Mouse (Mus musculus): ENCODE measurements at regions not wholly inside any gene's neighbourhood (a gene's known extent, or its start where the extent isn't known, plus 50 kb on each side); places are given as distances from the start of the nearest gene placed in this dataset.
A peak's percentile ranks its signal among the peaks of the same experiment; 100 is the strongest.

GRCm38 (mm10) chr3:60138319-60138718 is 56.6 kb downstream of the Sucnr1 start:
- DNase-seq (ENCODE audit: low read depth in 3 of 3, low spot score in 3 of 3): no peak
- H3K9ac ChIP-seq (replicated peaks): no peak overlapping the region
- H3K27me3 ChIP-seq (ENCODE audit: control insufficient read depth, insufficient read depth, low read length): no peaks in the 10 kb centered on the region
- no peaks in the 10 kb centered on the region for H3K36me3 ChIP-seq (replicated peaks; ENCODE audit: control insufficient read depth, insufficient read depth, low read depth)
- WGBS (ENCODE audit: insufficient replicate concordance): 47% methylated on average over 3 of the region's 3 CpGs
- TF ChIP-seq EP300 (IDR thresholded peaks at IDR 0.05; ENCODE audit: low read depth) (no peak), CTCF (IDR thresholded peaks at IDR 0.05; ENCODE audit: low read depth) (no peak)
- no peak overlapping the region for H3K4me2 ChIP-seq (ENCODE audit: low read depth)
- H3K4me3 ChIP-seq (ENCODE audit: insufficient read depth in 1 of 2, low read depth in 2 of 2, low read length in 2 of 2): no peak overlapping the region
- H3K9me3 ChIP-seq (ENCODE audit: control insufficient read depth, low read length): no peaks in the 10 kb centered on the region
- no peak for ATAC-seq (ENCODE audit: insufficient read depth)
- no peaks in the 10 kb centered on the region for H3K4me1 ChIP-seq (replicated peaks; ENCODE audit: control insufficient read depth in 2 of 2, insufficient read depth in 2 of 2, low read length in 1 of 2)
- H3K27ac ChIP-seq: no peak overlapping the region

DNA sequence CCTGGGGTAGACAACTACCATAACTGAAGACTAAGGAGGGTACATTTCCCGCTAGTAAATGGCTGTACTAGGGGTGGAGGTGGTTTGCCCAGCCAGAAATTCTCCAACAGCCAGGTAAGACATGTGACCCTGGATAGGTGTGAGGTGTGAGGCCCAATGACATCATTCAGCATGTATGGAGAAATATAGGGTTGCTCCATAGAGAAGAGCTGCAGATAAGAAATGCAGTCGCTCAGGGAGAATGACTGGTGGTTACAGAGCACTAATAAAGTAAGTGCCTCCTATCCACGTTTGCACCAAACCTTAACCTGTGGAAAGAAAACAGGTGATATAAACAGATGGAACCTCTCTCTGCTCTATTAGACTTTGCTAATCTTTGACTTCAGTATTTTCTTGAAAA is 78.2 kb downstream of the Sucnr1 start:
- no peaks in the 10 kb centered on the region for H3K36me3 ChIP-seq (replicated peaks; ENCODE audit: control insufficient read depth, insufficient read depth, low read depth)
- no peak overlapping the region for H3K4me3 ChIP-seq (ENCODE audit: insufficient read depth in 1 of 2, low read depth in 2 of 2, low read length in 2 of 2)
- H3K27ac ChIP-seq: no peak overlapping the region
- DNase-seq (ENCODE audit: low read depth in 3 of 3, low spot score in 3 of 3) (no peak), ATAC-seq (ENCODE audit: insufficient read depth) (no peak)
- no peaks in the 10 kb centered on the region for H3K4me1 ChIP-seq (replicated peaks; ENCODE audit: control insufficient read depth in 2 of 2, insufficient read depth in 2 of 2, low read length in 1 of 2)
- no peak for TF ChIP-seq CTCF (IDR thresholded peaks at IDR 0.05; ENCODE audit: low read depth)
- no peak for TF ChIP-seq EP300 (IDR thresholded peaks at IDR 0.05; ENCODE audit: low read depth)
- no peak overlapping the region for H3K4me2 ChIP-seq (ENCODE audit: low read depth)
- no peaks in the 10 kb centered on the region for H3K27me3 ChIP-seq (ENCODE audit: control insufficient read depth, insufficient read depth, low read length)
- 60% methylated on average over 3 of the region's 3 CpGs for WGBS (ENCODE audit: insufficient replicate concordance)
- H3K9ac ChIP-seq (replicated peaks): no peak overlapping the region
- no peaks in the 10 kb centered on the region for H3K9me3 ChIP-seq (ENCODE audit: control insufficient read depth, low read length)

DNA sequence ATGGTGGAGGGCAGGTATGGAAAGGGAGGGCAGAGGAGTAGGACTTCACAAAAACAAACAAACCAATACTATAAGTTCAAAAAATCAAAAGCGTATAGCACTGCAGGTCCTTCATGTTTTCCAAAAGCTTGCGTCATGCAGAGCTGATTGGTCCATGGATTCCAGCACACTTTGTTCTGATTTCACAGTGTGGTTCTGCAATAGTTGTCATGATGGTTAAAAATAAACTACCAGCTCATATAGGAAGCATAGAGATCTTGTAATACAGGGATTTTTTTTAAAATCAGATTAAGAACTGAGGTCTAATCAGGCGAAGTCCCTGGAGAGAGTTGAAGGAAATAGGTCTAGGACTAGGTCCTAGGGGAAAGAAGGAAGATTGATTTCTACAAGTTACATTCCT is 86.0 kb downstream of the Sucnr1 start:
- Histone ChIP-seq H3K4me2 (ENCODE audit: low read depth) (no peak overlapping the region), H3K36me3 (replicated peaks; ENCODE audit: control insufficient read depth, insufficient read depth, low read depth) (no peaks in the 10 kb centered on the region), H3K9me3 (ENCODE audit: control insufficient read depth, low read length) (no peaks in the 10 kb centered on the region), H3K27ac (no peak overlapping the region), H3K27me3 (ENCODE audit: control insufficient read depth, insufficient read depth, low read length) (no peaks in the 10 kb centered on the region), H3K4me1 (replicated peaks; ENCODE audit: control insufficient read depth in 2 of 2, insufficient read depth in 2 of 2, low read length in 1 of 2) (peaks cover 0 to 4% of the 10 kb centered on the region in 2 experiments; a peak in 1 of 4 replicates), H3K4me3 (ENCODE audit: insufficient read depth in 1 of 2, low read depth in 2 of 2, low read length in 2 of 2) (no peak overlapping the region), H3K9ac (replicated peaks) (no peak overlapping the region)
- DNase-seq (ENCODE audit: low read depth in 3 of 3, low spot score in 3 of 3) (peak in 2 of 3 experiments; percentile 12 to 26), ATAC-seq (ENCODE audit: insufficient read depth) (peak; percentile 73)
- WGBS (ENCODE audit: insufficient replicate concordance): 50% methylated on average over 3 of the region's 3 CpGs
- TF ChIP-seq CTCF (IDR thresholded peaks at IDR 0.05; ENCODE audit: low read depth) (no peak), EP300 (IDR thresholded peaks at IDR 0.05; ENCODE audit: low read depth) (no peak)

DNA sequence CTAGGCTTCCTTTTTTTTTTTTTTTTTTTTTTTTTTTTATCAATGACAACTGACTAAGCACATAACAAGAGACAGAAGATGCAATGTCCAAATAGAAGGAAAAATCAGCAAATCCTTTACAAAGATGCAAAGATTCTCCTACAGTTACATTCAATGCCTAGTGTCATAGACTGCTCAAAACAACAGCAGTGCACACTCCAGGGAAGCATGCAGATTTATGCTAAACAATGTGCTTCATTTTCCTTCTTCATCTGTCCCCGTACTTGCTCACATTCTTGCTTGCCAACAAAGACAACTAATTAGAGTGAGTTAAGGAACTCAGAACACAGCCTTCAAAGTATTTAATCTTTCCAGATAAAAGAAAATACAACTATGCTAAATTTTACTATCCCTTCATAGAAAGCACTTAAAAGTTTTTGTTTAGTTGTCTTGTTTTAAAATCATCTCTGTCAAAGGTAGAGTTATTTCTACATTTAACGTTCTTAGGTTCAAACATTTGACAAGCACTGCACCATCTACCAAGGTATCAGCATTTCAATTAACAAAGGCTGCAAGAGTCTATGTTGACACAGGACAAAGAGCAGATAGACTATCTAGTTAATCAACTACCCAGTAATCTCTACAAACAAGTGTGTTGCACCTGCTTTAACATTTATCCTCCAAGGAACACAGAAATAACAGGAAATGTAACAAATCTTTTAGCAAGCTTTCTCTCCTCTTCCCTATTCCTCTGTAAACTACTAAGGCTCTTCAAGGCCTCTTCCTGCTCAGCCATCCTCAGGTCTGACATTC is 86.7 kb downstream of the Sucnr1 start:
- 40% methylated on average over 2 of the region's 2 CpGs for WGBS (ENCODE audit: insufficient replicate concordance)
- H3K4me1 ChIP-seq (replicated peaks; ENCODE audit: control insufficient read depth in 2 of 2, insufficient read depth in 2 of 2, low read length in 1 of 2): peaks cover 0 to 4% of the 10 kb centered on the region in 2 experiments; a peak in 1 of 4 replicates

GRCm38 (mm10) chr3:60169606-60170005 is 87.9 kb downstream of the Sucnr1 start:
- Histone ChIP-seq H3K9ac (replicated peaks) (no peak overlapping the region), H3K27me3 (ENCODE audit: control insufficient read depth, insufficient read depth, low read length) (no peaks in the 10 kb centered on the region), H3K4me3 (ENCODE audit: insufficient read depth in 1 of 2, low read depth in 2 of 2, low read length in 2 of 2) (no peak overlapping the region), H3K4me1 (replicated peaks; ENCODE audit: control insufficient read depth in 2 of 2, insufficient read depth in 2 of 2, low read length in 1 of 2) (peaks cover 0 to 4% of the 10 kb centered on the region in 2 experiments; a peak in 1 of 4 replicates), H3K36me3 (replicated peaks; ENCODE audit: control insufficient read depth, insufficient read depth, low read depth) (no peaks in the 10 kb centered on the region), H3K9me3 (ENCODE audit: control insufficient read depth, low read length) (no peaks in the 10 kb centered on the region), H3K4me2 (ENCODE audit: low read depth) (no peak overlapping the region), H3K27ac (no peak overlapping the region)
- ATAC-seq (ENCODE audit: insufficient read depth) (no peak), DNase-seq (ENCODE audit: low read depth in 3 of 3, low spot score in 3 of 3) (no peak)
- TF ChIP-seq EP300 (IDR thresholded peaks at IDR 0.05; ENCODE audit: low read depth) (no peak), CTCF (IDR thresholded peaks at IDR 0.05; ENCODE audit: low read depth) (no peak)

More for the DNA sequence above, 86.7 kb downstream of the Sucnr1 start:
- Histone ChIP-seq H3K27me3 (ENCODE audit: control insufficient read depth, insufficient read depth, low read length) (no peaks in the 10 kb centered on the region), H3K4me2 (ENCODE audit: low read depth) (peak overlapping the region; percentile 22; the same call in 1 of the 2 replicates), H3K4me3 (ENCODE audit: insufficient read depth in 1 of 2, low read depth in 2 of 2, low read length in 2 of 2) (no peak overlapping the region), H3K9me3 (ENCODE audit: control insufficient read depth, low read length) (no peaks in the 10 kb centered on the region), H3K36me3 (replicated peaks; ENCODE audit: control insufficient read depth, insufficient read depth, low read depth) (no peaks in the 10 kb centered on the region), H3K27ac (no peak overlapping the region), H3K9ac (replicated peaks) (no peak overlapping the region)
- no peak for DNase-seq (ENCODE audit: low read depth in 3 of 3, low spot score in 3 of 3)
- TF ChIP-seq EP300 (IDR thresholded peaks at IDR 0.05; ENCODE audit: low read depth) (no peak), CTCF (IDR thresholded peaks at IDR 0.05; ENCODE audit: low read depth) (no peak)
- peak; percentile 60; the same call in 1 of the 2 replicates for ATAC-seq (ENCODE audit: insufficient read depth)

Data from liver, embryonic 14.5 days (tissue).